Mouse (Mus musculus): ENCODE results near the gene Rbmxl2. TPM values are rescaled to one million over a fixed set of nuclear protein-coding genes. Genes with fewer than 3 reads are reported as not detected.

Rbmxl2 gene
- total and polyA plus RNA-seq, 3 experiments, result not detected

DNA sequence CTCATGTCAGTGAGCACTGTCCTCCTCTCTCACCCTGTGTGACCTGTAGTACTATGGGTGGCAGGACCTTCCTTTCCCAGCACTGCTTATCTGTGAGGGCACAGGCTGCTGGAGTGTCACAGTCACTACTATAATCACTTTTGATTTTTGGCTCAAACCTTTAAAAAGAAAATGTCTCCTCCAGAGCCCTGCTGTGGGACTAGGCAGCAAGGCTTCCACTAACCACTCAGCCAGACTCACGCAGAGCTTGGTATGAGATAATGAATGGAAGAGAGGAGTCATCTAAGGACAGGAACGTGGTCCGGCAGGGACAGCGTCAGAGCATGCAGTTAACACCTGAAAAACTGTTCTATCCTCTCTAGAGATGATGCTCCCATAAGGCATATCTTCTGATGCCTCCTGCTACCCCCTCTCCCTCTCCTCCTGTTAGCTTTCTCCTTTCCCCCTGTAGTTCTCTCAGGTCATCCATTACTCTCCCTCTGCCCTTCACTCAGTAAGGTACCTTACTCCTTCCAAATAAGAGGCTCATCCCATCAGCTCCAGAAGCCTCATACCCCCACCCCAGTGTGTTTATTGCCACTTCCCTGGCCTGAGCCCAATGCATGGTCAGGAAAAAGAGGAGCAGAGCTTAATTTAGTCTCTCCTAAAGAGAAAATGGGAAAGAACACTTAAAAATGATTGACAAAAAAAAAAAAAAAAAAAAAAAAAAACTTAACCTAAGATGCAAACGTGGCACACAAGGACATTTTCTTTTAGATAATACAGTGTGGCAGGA lies 41.2 kb downstream of the Rbmxl2 start:
- no peaks in the 10 kb centered on the region for H3K27me3 ChIP-seq (ENCODE audit: control insufficient read depth in 1 of 2, insufficient read depth in 2 of 2, low read length in 2 of 2)
- H3K79me2 ChIP-seq (ENCODE audit: control insufficient read depth, insufficient read depth, low read length, poor library complexity), result no peaks in the 10 kb centered on the region
- no peak for TF ChIP-seq GATA1 (IDR thresholded peaks at IDR 0.05; ENCODE audit: low read depth, low read length)
- TF ChIP-seq MYB (IDR thresholded peaks at IDR 0.05; ENCODE audit: low read depth, low read length), result no peak
- TF ChIP-seq ZC3H11A (IDR thresholded peaks at IDR 0.05; ENCODE audit: low read depth, low read length), result no peak
- TF ChIP-seq JUND (IDR thresholded peaks at IDR 0.05; ENCODE audit: low read depth, low read length), result no peak
- TF ChIP-seq KAT2A (conservative IDR thresholded peaks at IDR 0.05; ENCODE audit: low read depth, low read length), result no peak
- no peaks in the 10 kb centered on the region for H3K4me1 ChIP-seq (ENCODE audit: control insufficient read depth in 1 of 2, insufficient read depth in 2 of 2, low read length in 2 of 2)
- H3K9ac ChIP-seq (ENCODE audit: control insufficient read depth, low read depth, low read length, poor library complexity, severe bottlenecking), result no peak overlapping the region
- H3K4me3 ChIP-seq (ENCODE audit: control insufficient read depth in 1 of 2, insufficient read depth in 1 of 2, low read depth in 2 of 2, low read length in 2 of 2), result no peak overlapping the region
- H3K27ac ChIP-seq (ENCODE audit: control insufficient read depth, low read depth, low read length), result no peak overlapping the region
- H3K36me3 ChIP-seq (ENCODE audit: control insufficient read depth in 1 of 2, insufficient read depth in 2 of 2, low read length in 2 of 2), result no peaks in the 10 kb centered on the region
- DNase-seq (ENCODE audit: low read depth, low spot score), result no peak
- no peaks in the 10 kb centered on the region for H3K9me3 ChIP-seq (replicated peaks; ENCODE audit: insufficient read depth, low read length)

DNA sequence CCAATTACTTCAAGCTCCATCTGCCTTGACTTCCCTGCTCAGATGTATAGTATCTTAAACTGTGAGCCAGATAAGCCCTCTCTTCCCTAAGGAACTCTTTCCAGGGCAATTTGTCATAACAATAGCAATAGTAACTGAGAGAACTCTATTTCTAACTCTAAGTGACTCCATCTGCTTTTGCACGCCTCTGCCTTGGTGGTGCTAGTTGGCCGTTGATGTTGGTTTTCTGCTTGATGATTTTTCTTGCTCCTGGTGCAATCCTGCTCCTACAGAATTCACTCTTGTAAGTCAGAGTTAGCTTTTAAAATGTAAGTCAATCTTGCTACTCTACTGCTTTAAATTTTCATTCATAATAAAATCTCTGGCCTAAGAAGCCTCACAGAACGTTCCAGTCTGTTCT lies 44.1 kb downstream of the Rbmxl2 start:
- no peak overlapping the region for H3K9ac ChIP-seq (ENCODE audit: control insufficient read depth, low read depth, low read length, poor library complexity, severe bottlenecking)
- no peaks in the 10 kb centered on the region for H3K4me1 ChIP-seq (ENCODE audit: control insufficient read depth in 1 of 2, insufficient read depth in 2 of 2, low read length in 2 of 2)
- DNase-seq (ENCODE audit: low read depth, low spot score), result no peak
- H3K36me3 ChIP-seq (ENCODE audit: control insufficient read depth in 1 of 2, insufficient read depth in 2 of 2, low read length in 2 of 2), result no peaks in the 10 kb centered on the region
- no peaks in the 10 kb centered on the region for H3K79me2 ChIP-seq (ENCODE audit: control insufficient read depth, insufficient read depth, low read length, poor library complexity)
- TF ChIP-seq EP300 (IDR thresholded peaks at IDR 0.05; ENCODE audit: low read depth in 1 of 2, low read length in 2 of 2) (no peak), BHLHE40 (IDR thresholded peaks at IDR 0.05; ENCODE audit: borderline replicate concordance, low read depth, low read length) (no peak), MYB (IDR thresholded peaks at IDR 0.05; ENCODE audit: low read depth, low read length) (no peak), HCFC1 (IDR thresholded peaks at IDR 0.05; ENCODE audit: low read depth, low read length) (no peak), MXI1 (IDR thresholded peaks at IDR 0.05; ENCODE audit: low read depth, low read length) (no peak), MYC (IDR thresholded peaks at IDR 0.05; ENCODE audit: low read depth, low read length) (no peak), MEF2A (IDR thresholded peaks at IDR 0.05; ENCODE audit: extremely low read depth, insufficient replicate concordance, low read depth, low read length, poor library complexity, severe bottlenecking) (no peak), TCF12 (IDR thresholded peaks at IDR 0.05; ENCODE audit: low read depth, low read length) (no peak), KAT2A (conservative IDR thresholded peaks at IDR 0.05; ENCODE audit: low read depth, low read length) (no peak), TAL1 (IDR thresholded peaks at IDR 0.05; ENCODE audit: low read length) (no peak)
- H3K27ac ChIP-seq (ENCODE audit: control insufficient read depth, low read depth, low read length), result no peak overlapping the region
- no peaks in the 10 kb centered on the region for H3K27me3 ChIP-seq (ENCODE audit: control insufficient read depth in 1 of 2, insufficient read depth in 2 of 2, low read length in 2 of 2)
- H3K4me3 ChIP-seq (ENCODE audit: control insufficient read depth in 1 of 2, insufficient read depth in 1 of 2, low read depth in 2 of 2, low read length in 2 of 2), result no peak overlapping the region
- H3K9me3 ChIP-seq (replicated peaks; ENCODE audit: insufficient read depth, low read length), result no peaks in the 10 kb centered on the region

DNA sequence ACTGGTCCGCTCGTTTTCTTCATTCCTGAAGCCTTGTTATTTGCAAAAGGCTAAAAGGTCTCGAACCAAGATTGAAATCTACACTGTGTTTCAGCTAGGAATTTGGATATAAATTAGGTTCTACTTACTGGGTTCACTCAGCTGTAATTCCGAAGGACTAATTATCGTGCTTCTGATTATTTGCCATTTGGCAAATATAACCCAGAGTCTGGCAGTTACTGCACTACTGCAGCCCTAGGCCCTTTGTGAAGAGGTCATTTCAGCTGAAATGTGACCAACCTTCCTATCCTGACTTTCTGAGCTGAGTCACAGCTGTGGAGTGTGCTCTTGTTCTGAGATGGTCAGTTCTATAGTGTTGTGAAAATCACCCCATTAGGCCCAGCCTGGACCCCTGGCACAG lies 50.7 kb downstream of the Rbmxl2 start:
- H3K9me3 ChIP-seq (replicated peaks; ENCODE audit: insufficient read depth, low read length), result no peaks in the 10 kb centered on the region
- H3K79me2 ChIP-seq (ENCODE audit: control insufficient read depth, insufficient read depth, low read length, poor library complexity), result no peaks in the 10 kb centered on the region
- DNase-seq (ENCODE audit: low read depth, low spot score), result no peak
- H3K36me3 ChIP-seq (ENCODE audit: control insufficient read depth in 1 of 2, insufficient read depth in 2 of 2, low read length in 2 of 2), result no peaks in the 10 kb centered on the region
- H3K4me3 ChIP-seq (ENCODE audit: control insufficient read depth in 1 of 2, insufficient read depth in 1 of 2, low read depth in 2 of 2, low read length in 2 of 2), result no peak overlapping the region
- H3K9ac ChIP-seq (ENCODE audit: control insufficient read depth, low read depth, low read length, poor library complexity, severe bottlenecking), result no peak overlapping the region
- no peak overlapping the region for H3K27ac ChIP-seq (ENCODE audit: control insufficient read depth, low read depth, low read length)
- H3K4me1 ChIP-seq (ENCODE audit: control insufficient read depth in 1 of 2, insufficient read depth in 2 of 2, low read length in 2 of 2), result no peaks in the 10 kb centered on the region
- TF ChIP-seq UBTF (IDR thresholded peaks at IDR 0.05; ENCODE audit: borderline replicate concordance, insufficient read depth, low read depth, low read length), result no peak
- no peak for TF ChIP-seq SMC3 (IDR thresholded peaks at IDR 0.05; ENCODE audit: low read depth, low read length)
- TF ChIP-seq MXI1 (IDR thresholded peaks at IDR 0.05; ENCODE audit: low read depth, low read length), result no peak
- no peak for TF ChIP-seq USF1 (IDR thresholded peaks at IDR 0.05; ENCODE audit: low read depth, low read length)
- TF ChIP-seq ZC3H11A (IDR thresholded peaks at IDR 0.05; ENCODE audit: low read depth, low read length), result no peak
- TF ChIP-seq POLR2A (IDR thresholded peaks at IDR 0.05; ENCODE audit: control insufficient read depth in 1 of 2, insufficient read depth in 1 of 2, low read depth in 1 of 2, low read length in 2 of 2, poor library complexity in 1 of 2), result no peak
- TF ChIP-seq GABPA (IDR thresholded peaks at IDR 0.05; ENCODE audit: low read depth, low read length), result no peak
- TF ChIP-seq MAX (IDR thresholded peaks at IDR 0.05; ENCODE audit: low read length), result no peak
- TF ChIP-seq CHD1 (IDR thresholded peaks at IDR 0.05; ENCODE audit: low read depth, low read length), result no peak
- no peaks in the 10 kb centered on the region for H3K27me3 ChIP-seq (ENCODE audit: control insufficient read depth in 1 of 2, insufficient read depth in 2 of 2, low read length in 2 of 2)

Measured in MEL (cell line).